Mouse (Mus musculus) large intestine, adult 2 months (tissue): ENCODE results near the gene Mog. TPM values are rescaled to one million over a fixed set of nuclear protein-coding genes. Genes with fewer than 3 reads are reported as not detected.

Experiments used
- DNase-seq: peaks from one replicate; pipeline ENCODE4 v3.0.0-alpha.2; 2012; ENCODE audit warnings: low read depth, low spot score
- WGBS: fragments of 180-500 bp; shearing (Covaris S2); methylation state at CpG from one replicate; pipeline ENCODE4 v1.1.7; 2018; 5-methylcytosine and 5-hydroxymethylcytosine counted together
- polyA plus RNA-seq: library from polyadenylated mRNA; depleted of rRNA; stranded (reverse); fragments of >200 nt; gene quantifications from 2 replicates; pipeline ENCODE4 v1.2.3, GENCODE M21; 2012; rRNA removed

The Mog gene
- polyA plus RNA-seq, result not detected in 2 replicates

DNA sequence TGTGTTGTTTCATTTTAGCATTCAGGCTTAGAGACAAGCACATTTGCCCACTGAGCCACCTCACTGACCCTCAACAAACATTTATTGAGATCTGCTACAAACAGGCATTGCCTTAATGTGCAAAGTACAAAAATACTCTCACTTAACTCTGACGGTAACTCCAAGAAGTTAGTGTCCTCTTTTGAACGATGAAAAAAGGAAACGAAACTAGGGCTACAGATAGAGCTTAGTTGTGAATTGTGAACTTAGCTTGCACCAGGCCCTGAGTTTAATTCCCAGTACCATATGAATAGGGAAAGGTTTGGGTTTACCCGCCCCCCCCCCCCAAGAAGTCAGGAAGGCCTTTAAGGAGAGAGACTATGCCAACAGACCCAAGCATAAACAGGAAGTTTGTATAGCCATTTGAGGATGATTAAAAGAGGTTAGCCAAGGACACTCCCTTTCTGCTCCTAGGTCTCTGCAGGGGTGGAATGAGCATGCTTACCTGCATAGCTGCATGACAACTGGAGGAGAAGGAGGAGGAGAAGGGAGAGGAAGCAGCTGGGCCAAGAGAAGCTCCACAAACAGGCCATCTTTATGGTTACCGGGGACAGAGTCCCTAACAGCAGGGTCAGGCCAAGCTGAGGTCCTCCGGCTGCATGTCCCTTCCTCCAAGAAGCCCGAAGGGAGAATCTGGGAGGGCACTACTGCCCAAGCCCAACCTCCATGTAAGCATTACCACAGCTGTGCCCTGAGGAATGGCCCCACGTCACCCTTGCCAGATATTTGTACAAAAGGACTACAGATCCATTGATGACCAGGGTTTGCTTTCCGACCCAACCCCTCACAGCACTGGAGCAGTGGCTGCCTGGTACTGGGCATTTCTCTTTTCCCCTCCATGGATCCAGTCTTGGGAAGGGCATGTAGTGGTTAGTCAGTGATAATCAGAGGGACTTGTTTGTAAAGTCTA is at the start of gene Mog:
Gene Mog (minus strand): TSS at position 771 of the 949 bp plus-strand sequence.
- DNase-seq, result no peak
- 68% methylated on average over 9 of the region's 9 CpGs for WGBS

DNA sequence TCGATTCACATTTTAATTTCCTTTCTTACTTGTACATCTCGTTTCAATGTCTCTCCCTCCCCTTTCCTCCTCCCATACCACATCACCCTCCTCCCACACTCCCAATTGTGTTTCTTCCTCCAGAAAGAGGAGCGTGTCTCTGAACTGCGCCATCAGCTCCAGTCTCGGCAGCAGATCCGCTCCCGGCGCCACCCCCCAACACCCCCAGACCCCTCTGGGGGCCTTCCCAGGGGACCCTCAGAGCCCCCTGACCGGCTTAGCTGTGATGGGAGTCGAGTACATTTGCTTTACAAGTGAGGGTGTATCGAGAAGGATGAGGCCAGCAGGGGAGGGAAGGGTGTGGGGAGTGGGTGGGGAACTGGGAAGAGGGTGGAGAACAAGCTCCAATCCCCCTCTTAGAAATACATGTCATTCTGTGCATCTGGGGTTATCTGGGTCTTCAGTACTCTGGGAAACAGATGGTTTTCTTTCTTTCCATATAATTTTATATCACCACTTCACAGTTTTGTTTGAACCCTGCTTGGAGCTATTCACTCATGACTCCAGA is 49.6 kb upstream of the Mog start:
- no peak for DNase-seq

DNA sequence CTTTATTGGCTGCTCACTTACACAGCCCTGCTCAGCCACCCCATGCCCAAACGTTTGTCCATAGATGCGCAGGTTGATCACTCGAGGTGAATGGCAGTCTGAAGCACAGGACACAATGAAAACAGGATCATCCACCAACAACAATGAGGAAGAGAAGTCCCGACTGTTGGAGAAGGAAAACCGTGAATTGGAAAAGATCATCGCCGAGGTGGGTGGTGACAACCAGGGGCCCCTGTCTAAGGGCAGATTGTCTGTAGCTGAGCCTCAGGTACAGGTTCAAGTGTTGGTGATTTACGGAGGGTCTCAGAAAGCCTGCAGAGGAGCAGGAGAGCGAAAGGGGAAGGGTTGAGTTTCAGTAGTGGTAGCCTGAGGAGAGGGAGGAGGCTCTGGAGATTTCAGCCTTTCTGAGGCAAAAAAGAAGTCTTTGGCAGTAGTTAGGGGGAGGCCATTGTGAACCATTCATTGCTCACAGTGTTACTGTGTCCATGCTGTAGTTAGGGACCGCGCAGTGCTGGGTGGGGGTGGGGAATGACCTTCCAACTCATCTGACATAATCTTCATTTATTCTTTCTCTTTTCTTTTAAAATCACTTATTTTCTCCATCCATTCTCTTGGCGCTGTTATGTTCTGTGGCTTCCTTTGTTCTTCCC is 49.0 kb upstream of the Mog start:
- no peak for DNase-seq
- 85% methylated on average over 12 of the region's 12 CpGs for WGBS

More for the DNA sequence above, 49.6 kb upstream of the Mog start:
- WGBS, result 79% methylated on average over 11 of the region's 11 CpGs

DNA sequence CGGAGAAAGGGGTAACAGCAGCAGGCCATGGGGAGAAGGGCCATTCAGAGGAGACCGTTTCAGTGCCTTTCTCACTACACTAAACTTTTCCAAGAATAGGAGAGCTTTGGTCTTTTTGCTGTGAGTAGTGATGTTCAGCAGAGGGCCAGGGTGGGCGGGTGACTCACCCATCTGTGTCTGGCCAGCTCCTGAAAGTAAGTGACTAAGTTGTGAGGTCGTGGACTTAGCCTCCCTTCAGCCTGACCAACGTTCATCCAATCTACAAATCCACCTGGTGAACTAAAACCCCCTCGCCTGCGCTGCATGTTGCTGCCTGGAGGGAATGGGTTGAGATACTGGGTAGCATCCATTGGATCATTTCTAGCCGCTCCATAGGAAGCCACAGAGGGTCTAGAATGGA is 46.9 kb upstream of the Mog start:
- no peak for DNase-seq
- 81% methylated on average over 8 of the region's 8 CpGs for WGBS

DNA sequence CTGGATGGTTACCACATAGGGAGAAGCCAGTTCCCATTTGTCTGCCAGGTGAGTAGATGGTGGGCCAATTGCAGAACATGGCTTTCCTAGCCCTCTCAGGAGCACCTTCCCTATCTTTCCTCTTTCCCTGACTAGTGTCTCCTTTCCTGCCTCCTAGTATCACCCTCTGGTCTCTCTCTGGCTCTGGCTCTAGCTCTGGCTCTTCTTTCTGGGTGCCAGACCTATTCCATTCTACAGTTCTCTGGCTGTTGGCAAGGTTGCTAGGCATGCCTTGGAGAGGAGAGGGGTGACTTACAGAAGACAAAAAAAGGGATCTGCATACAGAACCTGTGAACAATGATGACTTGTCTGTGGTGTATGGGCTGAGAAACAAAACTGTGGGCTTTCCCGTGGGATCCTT is 44.7 kb upstream of the Mog start:
- DNase-seq, result no peak
- WGBS, result 86% methylated on average over 1 of the region's 1 CpGs

DNA sequence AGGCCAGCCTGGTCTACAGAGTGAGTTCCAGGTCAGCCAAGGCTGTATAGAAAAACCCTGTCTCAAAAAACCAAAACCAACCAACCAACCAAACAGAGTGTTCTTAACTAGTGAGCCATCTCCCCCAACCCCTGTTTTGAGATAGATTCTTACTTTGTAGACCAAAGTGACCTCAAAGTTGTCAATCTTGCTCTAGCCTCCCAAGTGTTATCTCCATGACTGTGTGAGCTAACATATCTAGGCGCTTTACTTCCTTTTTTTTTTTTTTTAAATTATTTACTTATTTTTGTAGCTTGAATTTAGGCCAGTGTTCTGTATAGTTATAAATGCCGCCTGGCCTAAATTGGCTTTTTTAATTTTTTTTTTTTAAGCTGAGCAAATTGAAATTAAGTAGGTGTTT is 42.8 kb upstream of the Mog start:
- WGBS, result 98% methylated on average over 2 of the region's 2 CpGs
- DNase-seq, result no peak

DNA sequence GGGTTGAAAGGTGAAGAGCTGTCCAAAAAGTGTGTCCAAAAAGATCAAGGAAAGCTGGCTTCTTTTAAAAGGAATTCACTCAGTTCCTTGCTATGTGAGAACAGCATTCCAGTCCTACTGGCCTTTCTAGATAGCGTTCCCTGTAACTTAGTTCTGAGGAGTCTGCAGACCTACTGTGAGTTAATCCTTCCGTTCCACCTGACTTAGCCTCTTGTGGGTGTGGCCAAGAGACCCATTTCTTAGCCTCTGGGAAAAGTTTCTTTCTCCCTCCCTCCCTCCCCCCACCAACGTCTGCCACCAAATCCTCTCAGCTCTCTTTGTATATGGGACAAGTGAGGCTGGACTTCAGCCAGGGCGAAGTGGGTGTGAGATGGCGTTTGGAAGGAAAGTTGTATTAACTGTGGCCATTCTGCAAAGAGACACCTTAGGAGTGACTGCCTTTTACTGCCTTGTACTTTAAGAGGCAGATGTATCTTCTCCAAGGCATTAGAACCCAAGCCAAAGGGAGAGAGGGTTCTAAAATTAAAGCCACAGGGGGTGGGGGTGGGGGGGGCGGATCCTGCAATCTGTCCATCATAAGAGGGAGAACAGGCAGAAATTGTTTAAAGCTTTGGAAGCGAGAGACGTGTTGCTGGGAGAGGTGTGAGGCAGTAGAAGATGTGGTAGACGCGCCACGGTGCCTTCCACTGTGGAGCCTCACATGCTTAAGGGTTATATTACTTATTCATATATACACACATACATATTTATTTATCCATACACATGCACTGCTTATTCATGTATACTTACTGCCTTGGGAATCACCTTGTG is 40.7 kb upstream of the Mog start:
- 82% methylated on average over 11 of the region's 11 CpGs for WGBS
- DNase-seq, result no peak

DNA sequence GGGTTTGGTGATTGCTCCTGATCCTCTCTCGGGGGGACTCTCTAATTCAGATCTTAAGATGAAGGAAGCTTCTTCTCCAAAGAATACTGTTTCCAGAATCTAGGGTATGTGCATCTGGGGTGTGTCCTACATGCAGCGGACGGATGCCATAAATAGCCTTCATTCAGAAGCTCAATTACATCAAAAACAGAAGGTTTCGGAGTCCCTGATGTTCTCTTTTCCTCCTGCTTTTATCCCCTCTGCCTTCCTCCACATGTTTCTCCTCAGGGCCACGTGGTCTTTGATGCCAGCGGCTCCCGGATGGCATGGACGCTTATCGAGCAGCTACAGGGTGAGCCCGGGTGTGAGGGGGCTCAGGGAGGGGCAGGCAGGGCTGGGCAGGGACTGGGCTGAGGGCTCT is 39.9 kb upstream of the Mog start:
- WGBS, result 84% methylated on average over 10 of the region's 10 CpGs
- DNase-seq, result no peak

DNA sequence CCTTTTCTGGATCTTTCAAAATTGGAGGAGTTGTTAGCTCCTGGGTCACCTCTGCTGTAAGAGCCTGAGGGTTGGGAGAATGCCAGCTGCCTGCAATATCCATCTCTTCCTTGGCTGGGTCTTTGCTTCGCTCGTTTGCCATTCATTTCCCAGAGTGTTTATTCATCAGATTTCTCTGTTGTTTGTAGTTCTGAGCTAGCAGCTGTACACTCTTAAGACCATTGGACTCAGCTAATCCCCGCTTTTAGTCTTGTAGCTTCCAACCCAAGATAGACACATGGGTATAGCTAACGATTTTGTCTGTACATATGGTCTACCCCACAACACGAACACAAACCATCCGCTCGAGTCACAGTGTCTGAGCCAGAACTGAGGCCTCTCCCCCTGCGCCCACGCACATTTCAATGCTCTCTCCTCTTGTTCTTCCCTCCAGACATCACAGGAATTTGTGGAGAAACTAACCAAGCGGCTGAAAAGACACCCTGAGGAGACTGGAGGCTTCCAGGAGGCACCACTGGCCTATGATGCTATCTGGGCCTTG is 39.0 kb upstream of the Mog start:
- no peak for DNase-seq
- WGBS, result 80% methylated on average over 10 of the region's 10 CpGs

DNA sequence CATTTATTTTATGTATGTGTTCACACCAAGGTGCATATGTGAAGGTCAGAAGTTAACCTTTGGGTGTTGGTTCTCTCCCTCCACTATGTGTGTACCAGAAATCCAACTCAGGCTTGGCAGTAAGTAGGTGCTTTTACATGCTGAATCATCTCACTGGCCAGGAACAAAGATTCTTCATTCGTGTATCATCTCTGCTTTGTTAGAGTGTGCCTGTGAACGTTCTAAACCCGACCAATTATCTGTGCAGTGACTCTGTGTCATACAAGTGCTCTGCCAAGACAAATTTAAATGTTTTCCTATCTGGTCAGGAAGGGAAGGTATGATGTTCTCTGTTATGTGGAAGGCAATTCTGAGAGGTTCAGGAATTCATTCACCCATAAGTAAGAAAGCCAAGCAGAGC is 38.2 kb upstream of the Mog start:
- 74% methylated on average over 3 of the region's 3 CpGs for WGBS
- no peak for DNase-seq

DNA sequence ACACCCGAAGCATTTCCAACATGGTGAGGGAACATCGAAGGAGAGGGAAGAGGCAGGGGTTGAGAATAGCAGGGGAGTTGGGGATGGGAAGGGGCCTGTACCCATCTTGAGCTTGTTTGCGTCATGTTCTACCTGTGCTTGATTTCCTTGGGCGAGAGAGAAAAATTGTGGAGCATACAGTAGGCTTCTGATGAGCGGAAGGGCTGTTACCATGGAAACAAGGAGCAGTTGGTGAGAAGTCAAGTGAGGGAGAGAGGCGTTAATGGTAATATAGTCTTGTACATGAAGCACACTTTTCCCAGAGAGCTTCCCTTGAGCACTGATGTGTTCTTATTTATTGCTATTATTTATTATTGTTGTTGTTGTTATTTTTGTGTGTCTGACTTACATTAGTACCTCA is 33.8 kb upstream of the Mog start:
- 89% methylated on average over 6 of the region's 6 CpGs for WGBS
- DNase-seq, result no peak

DNA sequence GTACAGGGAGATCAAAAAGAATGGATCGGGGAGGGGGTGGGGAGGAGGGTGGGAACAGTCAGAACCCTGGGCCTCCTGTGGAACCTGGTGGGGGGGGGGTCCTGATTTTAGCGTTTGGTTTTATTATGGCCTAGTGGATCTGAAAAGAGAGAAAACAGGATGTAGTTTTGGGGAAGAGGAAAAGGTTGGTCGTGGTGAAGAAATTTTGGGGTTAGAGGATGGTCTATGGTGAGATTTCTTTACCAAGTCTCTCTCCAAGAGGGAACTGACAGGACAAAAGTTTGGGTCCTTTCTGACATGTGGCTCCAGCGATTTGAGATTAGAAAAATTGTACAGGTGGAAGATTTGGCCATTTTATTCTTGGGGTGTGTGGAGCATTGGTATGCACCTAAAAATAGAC is 28.5 kb upstream of the Mog start:
- no peak for DNase-seq
- 69% methylated on average over 4 of the region's 4 CpGs for WGBS

DNA sequence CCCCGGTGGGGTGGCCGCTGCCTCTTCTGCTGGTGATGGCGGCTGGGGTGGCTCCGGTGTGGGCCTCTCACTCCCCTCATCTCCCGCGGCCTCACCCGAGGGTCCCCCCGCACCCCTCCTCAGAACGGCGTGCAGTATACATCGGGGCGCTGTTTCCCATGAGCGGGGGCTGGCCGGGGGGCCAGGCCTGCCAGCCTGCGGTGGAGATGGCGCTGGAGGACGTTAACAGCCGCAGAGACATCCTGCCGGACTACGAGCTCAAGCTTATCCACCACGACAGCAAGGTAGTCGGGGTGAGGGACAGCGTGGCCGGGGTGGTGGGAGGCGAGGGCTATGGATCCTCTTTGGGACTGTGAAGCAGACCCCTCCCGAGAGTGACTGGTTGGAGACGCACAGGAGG is 27.7 kb upstream of the Mog start:
- 42% methylated on average over 27 of the region's 27 CpGs for WGBS
- DNase-seq, result no peak

DNA sequence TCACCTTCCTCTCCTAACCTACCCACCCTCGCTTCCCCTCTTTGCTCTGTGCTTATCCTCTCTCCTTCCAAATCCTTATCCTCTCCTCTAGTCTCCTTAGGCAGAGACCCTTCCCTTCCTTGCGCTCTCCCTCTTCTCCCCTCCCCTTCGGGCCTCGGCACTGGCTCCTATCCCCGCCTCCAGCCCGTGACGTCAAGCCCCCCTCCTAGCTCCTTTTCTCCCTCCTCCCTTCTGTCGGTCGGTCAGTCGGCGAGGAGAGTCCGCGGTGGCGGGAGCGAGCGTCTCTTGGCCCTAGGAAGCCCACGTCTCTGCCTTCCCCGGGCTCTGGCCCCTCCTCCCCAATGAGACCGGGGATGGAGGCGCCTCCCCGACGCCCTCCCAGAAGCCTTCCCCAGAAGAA is 27.2 kb upstream of the Mog start:
- WGBS, result 3% methylated on average over 22 of the region's 22 CpGs
- no peak for DNase-seq

DNA sequence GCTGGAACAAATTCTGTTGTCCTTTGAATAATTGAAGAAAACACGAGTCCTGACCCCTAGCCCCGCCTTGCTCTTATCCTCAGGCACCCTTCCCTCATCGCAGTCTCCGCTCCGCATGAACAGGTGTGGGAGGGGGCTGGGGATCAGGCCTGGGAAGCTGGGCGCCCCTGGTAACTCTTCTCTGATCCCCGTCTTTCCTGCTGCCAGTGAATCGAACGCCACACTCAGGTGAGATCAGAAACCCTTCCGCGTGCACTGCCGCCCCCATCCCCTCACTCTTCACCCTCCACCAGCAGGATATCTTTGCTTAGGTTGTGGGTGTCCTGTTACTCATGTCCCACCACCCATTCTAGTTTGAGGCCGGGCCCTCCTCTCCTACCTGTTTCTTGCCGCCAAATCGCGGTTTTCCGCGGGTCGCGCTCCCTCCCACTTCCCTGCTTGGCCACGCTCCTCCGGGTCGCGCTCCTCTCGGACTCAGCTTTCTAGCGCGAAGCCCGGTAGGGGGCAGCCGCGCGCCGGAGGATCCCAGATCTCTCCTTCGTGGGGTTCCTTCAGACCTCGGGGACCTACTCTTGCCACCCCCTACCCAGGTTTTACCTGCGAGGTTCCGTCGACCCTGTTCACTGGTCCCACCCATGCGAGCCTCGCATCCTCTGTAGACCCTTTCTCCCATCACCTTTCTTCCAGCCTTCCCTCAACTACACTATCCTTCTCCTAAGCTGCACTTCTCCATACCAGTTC is 26.5 kb upstream of the Mog start:
- DNase-seq, result no peak
- WGBS, result 17% methylated on average over 39 of the region's 39 CpGs

DNA sequence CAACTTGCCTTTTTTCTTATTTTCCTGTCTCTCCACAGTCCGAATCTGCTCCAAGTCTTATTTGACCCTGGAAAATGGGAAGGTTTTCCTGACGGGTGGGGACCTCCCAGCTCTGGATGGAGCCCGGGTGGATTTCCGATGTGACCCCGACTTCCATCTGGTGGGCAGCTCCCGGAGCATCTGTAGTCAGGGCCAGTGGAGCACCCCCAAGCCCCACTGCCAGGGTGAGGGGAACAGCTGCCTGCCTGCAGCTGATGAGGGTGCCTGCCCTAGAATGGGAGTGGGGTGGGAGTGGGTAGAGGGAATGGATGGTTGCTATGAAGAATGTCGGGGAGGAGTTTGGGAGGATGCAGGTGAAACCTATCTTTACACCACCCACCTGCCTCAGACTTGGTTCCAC is 25.2 kb upstream of the Mog start:
- 85% methylated on average over 7 of the region's 7 CpGs for WGBS

DNA sequence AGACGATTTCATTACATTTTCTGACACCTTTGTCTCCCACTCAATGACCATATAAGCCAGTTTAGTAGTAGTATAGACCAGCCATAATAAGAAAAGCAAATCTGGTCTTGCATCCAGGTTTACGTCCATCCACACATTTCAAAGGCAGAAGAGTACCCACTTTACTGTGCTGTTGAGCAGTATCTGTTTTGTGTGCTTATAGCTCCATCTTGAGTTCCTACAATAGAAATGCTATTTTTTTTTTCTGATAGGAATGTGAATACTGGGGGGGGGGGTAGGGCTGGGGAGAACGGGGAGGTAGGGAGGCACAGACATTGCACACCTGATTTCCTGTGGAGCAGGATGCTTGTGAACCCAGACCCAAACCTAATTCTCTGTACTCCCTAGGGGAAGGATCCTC is 24.8 kb upstream of the Mog start:
- no peak for DNase-seq
- whole genome bisulfite sequencing, result 48% methylated on average over 3 of the region's 3 CpGs

More for the DNA sequence above, 25.2 kb upstream of the Mog start:
- DNase-seq, result no peak

DNA sequence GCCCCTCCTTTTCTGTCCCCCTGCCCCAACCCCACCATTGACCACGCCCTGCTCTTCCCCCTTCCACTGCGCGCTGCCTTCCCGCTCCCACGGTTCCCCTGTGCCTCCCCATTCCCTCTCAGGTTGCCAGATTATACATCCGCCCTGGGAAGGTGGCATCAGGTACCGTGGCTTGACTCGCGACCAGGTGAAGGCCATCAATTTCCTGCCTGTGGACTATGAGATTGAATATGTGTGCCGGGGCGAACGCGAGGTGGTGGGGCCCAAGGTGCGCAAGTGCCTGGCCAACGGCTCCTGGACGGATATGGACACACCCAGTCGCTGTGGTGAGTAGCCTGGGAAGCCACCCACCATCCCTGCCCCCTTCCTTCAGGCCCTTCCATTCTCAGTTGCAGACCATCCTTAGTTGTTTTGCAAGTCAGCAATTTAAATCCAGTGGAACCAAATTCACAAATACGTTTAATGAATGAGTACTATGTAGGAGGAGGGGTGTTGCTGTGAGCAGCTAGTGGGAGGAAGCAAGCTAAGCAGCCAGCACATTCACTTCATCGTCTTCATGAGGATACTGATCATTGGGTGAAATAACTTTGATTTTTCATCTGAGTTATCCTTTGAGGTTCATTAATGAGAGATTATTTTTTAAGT is 24.3 kb upstream of the Mog start:
- 47% methylated on average over 19 of the region's 19 CpGs for WGBS
- no peak for DNase-seq
